Mouse (Mus musculus): Measurements from ENCODE around the gene Irak3.

- TF ChIP-seq CTCF (IDR thresholded peaks at IDR 0.05; ENCODE audit: low read depth) (no peak), EP300 (IDR thresholded peaks at IDR 0.05; ENCODE audit: low read depth) (no peak)
Observed at GRCm38 (mm10) chr10:120100806-120101205, 101.1 kb downstream of the Irak3 start.
